Mouse (Mus musculus) neutrophil, adult 5-6 weeks (primary cell): ENCODE measurements around the gene Negr1. TPM values are rescaled to one million over a fixed set of nuclear protein-coding genes. Genes with fewer than 3 reads are reported as not detected.

ENCODE experiments used
- ATAC-seq: fragments of 151-379, 151-347 bp; 2 replicates; pipeline ENCODE4 v1.8.0; 2017; ENCODE audit warnings: mild to moderate bottlenecking, moderate TSS enrichment; ENCODE audit not compliant: insufficient number of reproducible peaks, poor library complexity, low FRiP score, severe bottlenecking; ENCODE audit errors: extremely low read depth
- total RNA-seq: library from RNA; stranded (forward); fragments of 200-1000 nt; gene quantifications from 2 replicates; pipeline ENCODE4 v1.2.3, GENCODE M21; 2017

Negr1 gene
- total RNA-seq, 1 experiment from 2014 or later, result 0.12 TPM

DNA sequence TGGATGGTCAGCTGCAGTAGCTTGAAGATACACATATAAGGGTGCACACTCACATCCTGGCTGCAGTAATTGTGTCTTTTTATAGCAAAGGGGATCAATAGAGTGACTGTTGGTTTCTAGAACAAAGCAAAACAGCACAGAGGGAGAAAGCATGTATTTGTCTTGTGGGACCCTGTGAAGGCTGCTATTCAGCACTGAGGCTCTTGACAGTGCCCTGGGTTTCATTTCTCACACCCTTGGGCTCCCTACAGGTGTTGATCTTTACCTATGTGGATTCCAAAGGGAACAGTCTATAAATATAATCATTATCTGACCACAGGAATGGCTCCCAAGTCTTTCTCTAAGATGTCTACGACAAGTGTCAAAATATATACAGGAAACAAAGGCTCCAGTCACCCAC, 693.9 kb downstream of the Negr1 start:
- no peak for ATAC-seq

DNA sequence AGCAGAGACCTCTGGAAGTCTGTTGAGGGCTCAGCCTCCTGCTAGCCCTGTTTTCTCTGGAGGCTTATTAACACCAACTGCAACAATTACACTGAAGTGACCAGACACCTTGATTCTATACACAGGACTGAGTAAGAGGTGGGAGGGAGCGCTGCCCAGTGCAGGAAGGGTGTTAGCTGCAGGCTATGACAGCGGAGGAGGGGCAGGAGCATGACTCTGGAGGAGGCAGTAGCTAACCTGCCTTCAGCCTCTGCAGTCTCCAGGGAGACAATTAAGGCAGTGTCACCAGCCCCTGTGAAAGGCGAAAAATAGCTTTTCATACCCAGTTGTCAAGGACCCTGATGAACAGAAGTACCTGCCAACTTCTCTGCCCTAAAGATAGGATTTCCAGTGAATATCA, 694.3 kb downstream of the Negr1 start:
- no peak for ATAC-seq

DNA sequence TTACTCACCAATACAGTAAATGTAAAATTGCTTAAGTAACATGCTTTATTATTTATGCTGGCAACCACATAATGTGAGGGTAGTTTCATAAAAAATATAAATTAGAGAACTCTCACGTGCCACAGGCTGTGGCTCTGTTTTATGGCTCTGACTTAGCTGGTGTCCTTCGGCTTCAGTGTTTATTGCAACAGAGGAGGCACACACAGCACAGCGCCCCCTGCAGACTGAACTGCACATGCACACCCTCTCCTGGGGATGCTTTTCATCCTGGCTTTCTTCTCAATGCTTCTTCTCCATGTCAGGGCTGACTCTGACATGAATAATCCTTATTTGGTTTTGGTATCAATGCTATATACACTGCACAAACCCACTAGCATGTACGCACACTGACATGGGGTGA, 707.1 kb downstream of the Negr1 start:
- ATAC-seq, result no peak

DNA sequence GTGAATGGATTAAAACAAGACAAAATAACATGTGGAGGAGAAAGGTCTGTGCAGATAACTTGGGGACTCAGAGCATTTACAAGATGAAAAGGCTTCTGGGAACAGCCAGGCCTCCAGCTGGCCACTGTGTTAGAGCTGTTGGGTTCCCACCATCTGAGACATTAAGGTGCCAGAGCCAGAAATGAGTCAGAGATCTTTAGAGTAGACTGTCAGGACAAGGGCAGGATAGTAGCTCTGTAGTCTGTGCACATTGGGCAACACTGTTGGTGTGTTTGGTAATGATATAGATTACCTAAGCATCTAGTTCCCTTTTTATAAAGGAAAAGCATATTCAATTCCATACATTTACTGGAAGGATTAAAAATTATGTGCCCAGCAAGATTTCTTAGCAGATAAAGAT, 710.8 kb downstream of the Negr1 start:
- no peak for ATAC-seq

DNA sequence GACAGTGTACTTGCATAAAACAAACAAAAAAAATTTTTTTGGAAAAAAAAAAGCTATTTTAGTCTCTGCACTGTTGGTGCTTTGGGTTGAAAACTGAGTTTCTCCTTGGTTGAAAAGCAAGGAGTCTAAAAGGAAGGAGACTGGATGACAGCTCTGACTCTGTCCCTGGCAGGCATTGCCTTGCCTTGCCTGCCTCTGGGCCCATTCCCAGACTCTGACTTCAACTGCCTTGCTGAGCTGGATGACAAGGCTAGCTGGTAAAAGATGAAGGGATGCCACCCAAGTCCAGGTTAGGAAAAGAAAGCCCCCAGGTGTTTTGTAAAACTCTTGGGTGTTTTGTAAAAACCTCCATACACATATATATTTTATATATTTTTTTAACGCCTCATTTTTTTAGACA, 712.5 kb downstream of the Negr1 start:
- no peak for ATAC-seq

DNA sequence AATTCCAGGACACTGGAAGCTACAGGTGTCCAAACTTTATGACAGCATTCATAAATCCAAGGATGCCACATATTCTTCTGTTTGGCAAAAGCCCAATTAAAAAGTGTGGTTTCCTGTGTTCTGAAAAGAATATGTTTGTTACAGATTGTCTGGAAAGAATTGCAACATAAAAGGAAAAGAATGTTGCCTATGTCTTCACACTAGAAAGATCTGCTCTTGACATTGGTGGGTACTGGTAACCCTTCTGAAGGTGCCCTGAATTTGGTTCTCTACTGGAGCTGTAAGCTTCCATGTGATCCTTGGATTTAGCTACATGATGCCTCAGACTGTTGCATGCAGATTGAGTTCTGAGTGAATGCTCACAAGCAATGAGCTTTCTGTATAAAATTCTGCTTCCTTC, 718.1 kb downstream of the Negr1 start:
- ATAC-seq, result no peak

DNA sequence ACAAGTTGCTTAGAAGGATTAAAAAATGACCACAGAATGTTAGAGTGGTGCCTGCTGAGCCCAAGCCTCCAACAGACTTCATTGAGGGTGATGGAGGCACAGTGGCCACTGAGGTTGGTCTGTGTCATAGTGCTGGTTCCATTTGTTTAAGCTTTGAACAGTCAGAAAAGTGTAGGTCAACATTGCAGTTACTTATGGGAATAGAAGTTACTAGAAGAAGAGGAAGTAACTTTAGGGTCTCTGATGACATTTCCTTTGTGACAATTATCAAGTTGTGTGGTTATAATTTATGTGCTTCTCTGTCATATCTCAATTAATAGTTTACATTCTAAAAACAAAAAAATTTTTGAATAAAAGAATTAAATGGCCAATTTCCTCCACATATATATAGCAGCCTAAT, 719.7 kb downstream of the Negr1 start:
- ATAC-seq, result no peak

DNA sequence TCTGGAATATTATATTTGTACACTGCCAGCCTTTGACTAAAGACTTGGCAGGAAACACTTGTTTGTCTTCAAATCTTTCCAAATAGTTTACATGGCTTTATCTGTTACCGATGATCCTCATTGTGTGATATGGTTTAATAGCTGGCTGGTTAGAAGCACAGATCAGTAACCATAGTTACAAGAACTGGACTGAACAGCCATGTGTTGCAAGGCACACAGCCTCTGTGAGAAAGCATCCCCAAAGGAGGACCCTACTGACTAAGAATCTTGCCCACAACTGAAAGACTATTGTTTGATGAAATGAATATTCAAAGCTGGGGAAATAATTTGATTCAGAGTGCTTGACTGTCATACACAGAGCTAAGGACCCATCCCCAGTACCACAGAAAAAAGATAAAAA, 729.7 kb downstream of the Negr1 start:
- ATAC-seq, result no peak

DNA sequence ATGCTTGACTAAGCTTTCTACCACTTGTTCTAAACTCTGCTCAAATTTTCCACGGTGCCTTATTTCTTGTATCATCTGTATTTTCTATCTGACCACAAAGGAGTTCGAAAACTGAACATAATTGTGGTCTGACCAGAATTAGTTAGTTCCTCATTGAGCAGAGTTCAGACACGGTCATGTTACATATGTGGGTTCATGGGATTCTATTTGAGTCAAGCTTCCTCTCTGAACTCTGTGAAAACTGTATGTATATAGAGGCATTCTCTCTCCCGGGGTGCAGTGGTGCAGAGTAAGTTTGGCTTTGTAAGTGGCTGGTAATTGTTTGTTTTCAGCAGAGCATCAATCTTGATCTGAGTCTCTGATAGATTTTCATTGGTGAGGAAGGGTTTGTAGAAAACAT, 735.6 kb downstream of the Negr1 start:
- ATAC-seq, result no peak

DNA sequence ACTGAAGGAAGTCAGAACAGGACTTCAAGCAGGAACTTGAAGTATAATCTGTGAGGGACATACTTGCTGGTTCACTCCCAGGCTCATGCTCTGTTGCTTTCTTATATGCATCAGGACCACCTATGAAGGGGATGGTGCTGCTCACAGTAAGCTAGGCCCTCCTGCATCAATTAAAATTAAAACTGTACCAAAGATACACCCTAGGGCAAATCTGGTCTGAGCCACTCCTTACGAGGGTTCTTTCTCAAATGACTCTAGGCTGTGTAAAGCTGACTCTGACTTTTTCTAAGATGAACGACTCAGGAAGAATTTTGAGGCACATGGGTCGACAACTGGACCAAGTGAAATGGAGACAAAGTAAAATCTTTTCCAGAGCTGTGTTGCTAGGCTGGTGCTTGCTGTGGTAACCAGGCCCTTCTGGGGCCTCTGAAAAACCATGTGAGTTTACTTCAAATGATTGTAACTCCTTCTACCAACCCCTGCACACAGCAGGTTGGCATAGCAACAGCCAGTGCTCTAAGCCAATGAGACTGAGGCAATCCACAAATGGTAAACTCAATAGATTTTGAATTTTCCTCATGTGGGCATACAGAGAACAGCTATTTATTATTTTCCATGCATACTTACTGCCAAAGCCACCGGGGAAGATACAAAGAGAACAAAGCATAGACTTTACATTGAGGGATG, 742.0 kb downstream of the Negr1 start:
- ATAC-seq, result no peak

DNA sequence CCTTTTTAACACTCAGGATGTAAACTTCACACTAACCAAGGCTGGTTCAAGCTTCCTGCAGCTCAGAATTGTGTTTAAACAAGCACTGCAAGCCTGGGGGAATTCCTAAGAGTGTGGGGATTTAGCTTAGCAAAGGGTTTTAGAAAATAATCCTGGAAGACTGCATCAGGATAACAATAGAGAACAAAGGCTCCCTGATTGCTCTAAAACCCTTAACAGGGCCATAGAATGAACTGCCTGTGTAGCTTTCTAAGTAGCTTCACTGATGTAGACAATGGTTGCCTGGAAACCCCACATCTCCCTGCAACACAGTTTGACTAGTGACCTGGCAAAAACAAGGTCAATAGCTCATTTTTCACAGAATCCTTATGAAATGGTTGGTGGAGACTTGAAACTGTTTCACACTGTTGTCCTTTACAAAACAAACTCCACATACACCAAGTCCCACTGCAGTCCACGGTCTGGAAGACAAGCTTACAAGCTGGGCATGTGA, 759.5 kb downstream of the Negr1 start:
- ATAC-seq, result no peak

DNA sequence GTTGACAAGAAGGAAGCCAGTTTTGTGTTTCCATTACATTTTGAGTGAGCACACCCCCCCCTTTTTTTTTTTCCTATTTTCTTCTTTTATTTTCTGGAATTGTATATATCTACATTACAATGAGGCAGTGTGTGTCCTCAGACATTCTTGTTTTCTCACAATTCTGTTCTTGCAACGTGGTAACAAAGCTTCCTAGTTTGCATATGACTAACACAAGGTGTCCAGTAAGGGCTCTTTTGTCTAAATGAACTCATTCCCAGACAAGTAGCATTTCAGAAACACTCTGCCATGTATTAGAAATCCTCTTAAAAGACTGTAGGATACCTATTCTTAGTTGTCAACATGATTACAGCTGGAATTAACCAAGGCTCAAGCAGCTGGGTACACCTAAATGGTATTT, 760.2 kb downstream of the Negr1 start:
- ATAC-seq, result no peak

DNA sequence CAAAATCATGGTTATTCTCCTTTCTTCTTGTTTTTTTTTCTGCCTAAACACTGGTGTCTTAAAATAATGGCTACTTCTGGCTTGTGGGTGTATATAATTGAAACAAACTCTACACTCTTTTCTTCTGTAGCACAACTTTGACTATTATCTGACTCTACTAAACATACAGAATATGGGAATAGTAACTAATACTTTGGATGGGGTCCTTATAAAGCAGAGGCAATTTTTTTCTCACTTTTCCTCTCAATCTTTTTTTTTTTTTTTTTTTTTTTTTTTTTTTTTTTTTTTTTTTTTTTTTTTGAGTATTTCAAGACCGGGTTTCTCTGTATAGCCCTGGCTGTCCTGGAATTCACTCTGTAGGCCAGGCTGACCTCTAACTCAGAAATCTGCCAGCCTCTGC, 772.6 kb downstream of the Negr1 start:
- no peak for ATAC-seq

DNA sequence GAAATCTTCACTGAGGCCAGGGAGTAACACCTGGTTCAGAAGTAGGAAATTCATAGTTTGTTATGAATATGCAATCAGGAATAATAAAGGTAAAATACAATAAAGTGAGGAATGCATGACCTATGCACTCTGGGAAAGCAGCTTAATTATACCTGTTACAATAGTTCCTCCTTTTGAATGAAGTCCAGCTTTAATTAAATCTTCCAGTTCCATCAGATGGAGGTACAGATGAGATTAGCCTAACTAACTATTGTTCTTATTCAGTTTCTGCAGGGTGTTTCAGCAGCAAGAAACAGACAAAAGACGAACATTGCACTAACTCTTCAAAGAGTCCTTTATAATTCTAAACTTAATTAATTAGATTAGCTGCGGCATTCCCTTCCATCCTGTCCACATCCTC, 787.9 kb downstream of the Negr1 start:
- no peak for ATAC-seq

DNA sequence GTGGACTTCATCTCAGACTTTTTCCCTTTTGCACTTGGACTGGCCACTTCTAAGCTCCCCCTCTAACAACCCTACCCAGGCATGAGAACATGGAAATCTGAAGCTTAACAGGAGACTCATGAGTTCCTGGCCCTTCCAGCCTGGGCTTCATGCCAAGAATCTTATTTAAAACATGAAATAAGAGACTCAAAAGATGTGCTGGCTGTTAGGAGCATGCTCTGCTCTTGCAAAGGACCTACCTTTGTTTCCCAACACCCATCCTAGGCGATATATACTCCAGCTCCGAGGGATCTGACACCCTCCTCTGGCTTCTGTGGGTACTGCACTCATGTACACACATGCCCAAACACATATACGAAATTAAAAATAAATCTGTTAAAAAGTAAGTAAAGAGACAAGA, 797.3 kb downstream of the Negr1 start:
- ATAC-seq, result no peak

DNA sequence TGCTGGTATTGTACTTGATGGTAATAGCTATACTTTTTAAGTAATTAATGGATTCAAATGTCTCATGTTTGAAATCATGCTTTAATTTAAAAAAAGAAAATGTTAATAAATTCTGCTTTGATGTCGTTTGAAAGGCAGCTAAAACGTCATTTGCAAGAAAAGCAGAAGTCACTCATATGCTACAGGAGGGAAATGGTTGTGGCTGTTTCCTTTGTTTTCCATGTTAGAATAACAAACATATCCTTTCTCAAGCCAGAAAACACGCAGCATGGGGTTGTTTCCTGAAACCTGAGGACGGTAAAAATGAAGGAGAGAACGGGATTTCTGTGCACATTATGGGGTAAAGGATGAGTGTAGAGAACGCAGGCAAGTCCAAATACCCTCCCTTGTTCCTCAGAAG, 798.2 kb downstream of the Negr1 start:
- no peak for ATAC-seq
